Mouse (Mus musculus): ENCODE results near the gene Snapin. TPM values are rescaled to one million over a fixed set of nuclear protein-coding genes. Genes with fewer than 3 reads are reported as not detected.

The Snapin gene
- total and polyA plus RNA-seq, 3 experiments: 18.9 to 39.8 (median 37.8) TPM

DNA sequence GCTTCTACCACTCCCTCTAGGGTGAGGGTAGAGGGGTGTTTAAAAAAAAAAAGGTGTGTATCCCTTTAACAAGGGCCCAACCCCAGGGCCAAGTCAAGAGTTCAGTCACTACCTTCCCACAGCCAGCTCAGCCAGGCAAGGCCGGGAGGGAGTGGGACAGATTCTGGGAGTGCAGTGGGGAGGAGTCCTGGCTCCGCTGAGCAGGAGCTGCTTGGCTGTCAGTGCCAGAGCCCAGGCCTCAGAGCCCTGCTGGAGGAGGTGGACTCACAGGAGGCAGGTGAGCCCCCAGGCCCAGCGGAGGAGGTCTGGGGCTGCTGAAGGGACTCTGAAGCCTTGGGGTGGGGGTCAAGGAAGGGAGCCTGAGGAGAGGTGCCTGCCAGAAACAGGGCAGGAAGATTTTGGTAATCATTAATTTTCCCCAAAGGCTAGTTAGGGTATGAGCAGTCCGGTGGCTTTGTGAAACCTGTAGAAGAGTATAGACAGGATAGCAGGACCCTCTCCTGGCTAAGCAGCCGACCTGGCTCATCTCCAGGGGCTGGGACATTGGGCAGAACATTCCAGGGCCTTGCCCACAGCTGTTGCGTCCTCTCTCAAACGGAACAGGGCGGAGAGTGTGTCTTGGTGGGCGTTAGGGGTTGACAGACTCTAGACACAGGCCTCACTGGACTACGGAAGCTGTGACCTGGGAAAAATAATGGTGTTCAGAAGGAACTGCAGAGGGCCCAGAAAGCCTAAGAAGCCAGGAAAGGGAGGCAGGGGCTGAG lies 46.5 kb upstream of the Snapin start, which contains the start of gene S100a16:
TSS of gene S100a16 (plus strand) at position 114 of the 764 bp plus-strand sequence.
- H3K4me3 ChIP-seq (replicated peaks in 1 of 3; ENCODE audit: low read depth in 2 of 3, low read length in 2 of 3, poor library complexity in 1 of 3): no peak within 1 kb of the TSS
- no peak within 1 kb of the TSS for H3K4me2 ChIP-seq (ENCODE audit: insufficient read depth, low read depth, poor library complexity, severe bottlenecking)
- H3K27me3 ChIP-seq (replicated peaks): peaks cover 40% of the 10 kb centered on the region
- peaks cover 0 to 9% of the 10 kb centered on the region in 2 experiments; a peak in 2 of 4 replicates for H3K4me1 ChIP-seq (ENCODE audit: control insufficient read depth in 1 of 2, insufficient read depth in 2 of 2)
- H3K9ac ChIP-seq (ENCODE audit: insufficient read depth, low read depth): no peak within 1 kb of the TSS
- no peaks in the 10 kb centered on the region for H3K9me3 ChIP-seq (replicated peaks; ENCODE audit: low read length)
- no peaks in the 10 kb centered on the region for H3K79me2 ChIP-seq (replicated peaks; ENCODE audit: control insufficient read depth, extremely low read depth, insufficient read depth, poor library complexity, severe bottlenecking)
- in situ Hi-C loops (cut with MboI; ENCODE audit: low pct_ligation_motif_present, low pct_unique_long_range_greater_than_20kb, low sequenced_read_pairs) (no loop called here), dilution Hi-C loops (cut with MboI; ENCODE audit: extremely low pct_ligation_motif_present, extremely low pct_unique_long_range_greater_than_20kb, low sequenced_read_pairs) (no loop called here)
- no peak within 1 kb of the TSS for H3K27ac ChIP-seq (ENCODE audit: insufficient read depth, low read depth)
- no peaks in the 10 kb centered on the region for H3K36me3 ChIP-seq (replicated peaks in 1 of 2; ENCODE audit: control insufficient read depth in 1 of 2, insufficient read depth in 1 of 2, low read length in 1 of 2)
- no peak for TF ChIP-seq CHD2 (IDR thresholded peaks at IDR 0.05; ENCODE audit: low read length)
- no peak for TF ChIP-seq MAX (IDR thresholded peaks at IDR 0.05; ENCODE audit: low read length)
- TF ChIP-seq HCFC1 (IDR thresholded peaks at IDR 0.05; ENCODE audit: low read depth, low read length): no peak
- TF ChIP-seq SIN3A (IDR thresholded peaks at IDR 0.05; ENCODE audit: low read length): no peak
- TF ChIP-seq ZC3H11A (IDR thresholded peaks at IDR 0.05; ENCODE audit: low read depth, low read length): no peak
- TF ChIP-seq MAZ (IDR thresholded peaks at IDR 0.05; ENCODE audit: low read depth, low read length): no peak
- no peak for TF ChIP-seq UBTF (IDR thresholded peaks at IDR 0.05; ENCODE audit: low read depth, low read length)
- no peak for TF ChIP-seq ZMIZ1 (IDR thresholded peaks at IDR 0.05; ENCODE audit: low read depth, low read length)
- TF ChIP-seq USF1 (IDR thresholded peaks at IDR 0.05; ENCODE audit: low read depth, low read length): no peak
- no peak for TF ChIP-seq RCOR1 (conservative IDR thresholded peaks at IDR 0.05; ENCODE audit: low read depth, low read length)
- no peak for TF ChIP-seq IRF4 (IDR thresholded peaks at IDR 0.05; ENCODE audit: low read depth, low read length)
- TF ChIP-seq MAFK (IDR thresholded peaks at IDR 0.05; ENCODE audit: insufficient replicate concordance, low read length): no peak
- no peak for TF ChIP-seq USF2 (conservative IDR thresholded peaks at IDR 0.05; ENCODE audit: low read depth, low read length)
- TF ChIP-seq TCF12 (IDR thresholded peaks at IDR 0.05; ENCODE audit: low read depth, low read length): no peak
- no peak for TF ChIP-seq CHD1 (IDR thresholded peaks at IDR 0.05; ENCODE audit: low read depth, low read length)
- no peak for TF ChIP-seq CTCF (conservative IDR thresholded peaks at IDR 0.05 in 1 of 2, IDR thresholded peaks at IDR 0.05 in 1 of 2; ENCODE audit: low read depth in 2 of 2, low read length in 2 of 2)
- TF ChIP-seq JUN (IDR thresholded peaks at IDR 0.05; ENCODE audit: insufficient read depth, low read depth, low read length): no peak
- DNase-seq (ENCODE audit: extremely low read depth): no peak

DNA sequence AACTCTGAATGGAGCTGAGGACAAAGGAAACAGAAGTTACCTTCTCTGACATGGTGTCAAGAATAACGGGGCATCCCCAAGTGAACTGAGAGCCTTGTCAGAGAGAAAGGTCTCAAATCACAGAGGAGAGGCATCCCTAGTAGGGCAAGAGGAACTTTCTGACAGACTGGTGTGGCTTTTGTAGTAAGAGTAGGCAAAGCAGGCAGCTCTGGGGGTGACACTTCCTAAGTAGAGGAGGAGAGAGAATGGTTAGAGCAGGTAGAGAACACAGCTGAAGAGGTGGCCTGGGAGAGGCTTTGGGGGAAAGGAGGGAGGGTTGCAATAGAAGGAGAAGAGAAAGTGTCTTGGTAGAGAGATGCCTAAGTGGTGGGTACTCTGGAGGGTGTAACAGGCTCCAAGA lies 44.6 kb upstream of the Snapin start:
- no peak overlapping the region for H3K4me2 ChIP-seq (ENCODE audit: insufficient read depth, low read depth, poor library complexity, severe bottlenecking)
- H3K36me3 ChIP-seq (replicated peaks in 1 of 2; ENCODE audit: control insufficient read depth in 1 of 2, insufficient read depth in 1 of 2, low read length in 1 of 2): no peaks in the 10 kb centered on the region
- DNase-seq (ENCODE audit: extremely low read depth): no peak
- H3K9ac ChIP-seq (ENCODE audit: insufficient read depth, low read depth): no peak overlapping the region
- no peak overlapping the region for H3K4me3 ChIP-seq (replicated peaks in 1 of 3; ENCODE audit: low read depth in 2 of 3, low read length in 2 of 3, poor library complexity in 1 of 3)
- H3K27me3 ChIP-seq (replicated peaks): peaks cover 24% of the 10 kb centered on the region
- no peak overlapping the region for H3K27ac ChIP-seq (ENCODE audit: insufficient read depth, low read depth)
- H3K4me1 ChIP-seq (ENCODE audit: control insufficient read depth in 1 of 2, insufficient read depth in 2 of 2): peaks cover 0 to 9% of the 10 kb centered on the region in 2 experiments; a peak in 2 of 4 replicates
- no peaks in the 10 kb centered on the region for H3K79me2 ChIP-seq (replicated peaks; ENCODE audit: control insufficient read depth, extremely low read depth, insufficient read depth, poor library complexity, severe bottlenecking)
- dilution Hi-C loops (cut with MboI; ENCODE audit: extremely low pct_ligation_motif_present, extremely low pct_unique_long_range_greater_than_20kb, low sequenced_read_pairs): no loop called here
- in situ Hi-C loops (cut with MboI; ENCODE audit: low pct_ligation_motif_present, low pct_unique_long_range_greater_than_20kb, low sequenced_read_pairs): no loop called here
- no peak for TF ChIP-seq ETS1 (conservative IDR thresholded peaks at IDR 0.05; ENCODE audit: low read depth, low read length)
- TF ChIP-seq GABPA (IDR thresholded peaks at IDR 0.05; ENCODE audit: insufficient replicate concordance, low read depth, low read length): no peak
- TF ChIP-seq SMC3 (IDR thresholded peaks at IDR 0.05; ENCODE audit: low read depth, low read length): no peak
- TF ChIP-seq MYC (IDR thresholded peaks at IDR 0.05; ENCODE audit: low read depth, low read length): no peak
- no peak for TF ChIP-seq NELFE (IDR thresholded peaks at IDR 0.05; ENCODE audit: low read depth, low read length)
- TF ChIP-seq CHD1 (IDR thresholded peaks at IDR 0.05; ENCODE audit: low read depth, low read length): no peak
- TF ChIP-seq RCOR1 (conservative IDR thresholded peaks at IDR 0.05; ENCODE audit: low read depth, low read length): no peak
- no peak for TF ChIP-seq JUND (conservative IDR thresholded peaks at IDR 0.05; ENCODE audit: low read depth, low read length)
- H3K9me3 ChIP-seq (replicated peaks; ENCODE audit: low read length): no peaks in the 10 kb centered on the region
